Mouse (Mus musculus) lung, postnatal 4 days (tissue): ENCODE data around the gene Pdcd5.
A peak's percentile ranks its signal among the peaks of the same experiment; 100 is the strongest.

Experiments
- DNase-seq, 2 experiments: peaks; one replicate each; pipeline ENCODE4 v3.0.0; 2021

Gene Pdcd5

GRCm38 (mm10) chr7:35640072-35640471 is 7.2 kb downstream of the Pdcd5 start:
- DNase-seq, result no peak

DNA sequence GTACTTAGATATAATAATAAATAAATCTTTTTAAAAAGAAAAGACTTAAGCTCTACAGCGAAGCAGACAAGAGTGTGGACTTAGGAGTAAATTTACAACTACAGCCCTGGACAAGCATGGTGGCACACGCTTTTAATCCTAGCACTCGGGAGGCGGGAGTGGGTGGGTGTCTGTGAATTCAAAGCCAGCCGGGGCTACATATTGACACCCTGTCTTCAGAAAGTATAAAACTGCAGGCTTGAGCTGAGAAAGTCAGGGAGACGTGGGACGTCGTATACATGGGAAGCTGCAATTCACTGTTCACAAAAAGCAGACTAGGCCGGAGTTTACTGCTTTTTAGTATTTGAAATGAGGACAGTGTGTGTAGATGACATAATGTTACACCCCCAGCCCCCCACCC is 10.4 kb downstream of the Pdcd5 start:
- no peak for DNase-seq

DNA sequence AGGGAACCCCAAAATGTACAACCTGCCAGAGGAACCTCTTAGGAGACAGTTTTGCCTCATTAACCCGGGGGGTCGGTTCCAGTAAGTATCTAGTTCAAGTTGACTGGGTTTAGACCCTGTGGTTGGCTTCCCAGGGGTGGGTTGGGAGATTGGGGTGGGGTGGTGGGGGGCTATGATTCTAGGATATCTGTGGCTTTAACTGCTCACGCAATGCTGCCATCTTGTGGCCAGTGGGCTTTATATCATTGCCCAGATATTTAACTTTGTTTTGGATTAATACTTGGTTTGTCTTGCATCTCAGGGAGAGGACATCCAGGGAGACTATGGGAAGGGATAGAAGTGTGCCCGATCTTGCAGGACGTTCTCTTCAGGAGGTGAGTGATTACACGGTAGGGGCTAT is 11.1 kb downstream of the Pdcd5 start:
- DNase-seq, result peak in 1 of 2 experiments; percentile 28

DNA sequence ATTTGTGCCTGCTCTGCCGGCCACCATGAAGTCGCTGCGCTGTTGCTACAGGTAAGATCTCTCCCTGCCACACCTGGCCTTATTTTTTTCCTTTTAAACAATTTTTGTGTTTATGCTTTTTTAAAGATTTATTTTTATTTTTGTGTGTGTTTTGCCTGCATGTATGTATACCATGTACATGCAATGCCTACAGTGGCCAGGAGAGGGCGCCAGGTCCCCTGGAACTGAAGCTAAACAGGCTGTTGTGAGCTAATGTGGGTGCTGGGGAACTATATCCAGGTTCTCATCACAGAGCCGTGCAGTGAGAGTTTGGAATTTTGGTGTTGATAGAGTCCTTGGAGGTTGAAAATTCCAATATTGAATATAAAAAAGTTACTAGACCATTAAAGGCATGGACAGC is 18.8 kb downstream of the Pdcd5 start:
- DNase-seq, result peak in 1 of 2 experiments; percentile 16

- DNase-seq, result no peak
Measured at GRCm38 (mm10) chr7:35627371-35627770, 19.9 kb downstream of the Pdcd5 start.

- no peak for DNase-seq
Measured at GRCm38 (mm10) chr7:35626038-35626437, 21.3 kb downstream of the Pdcd5 start.

DNA sequence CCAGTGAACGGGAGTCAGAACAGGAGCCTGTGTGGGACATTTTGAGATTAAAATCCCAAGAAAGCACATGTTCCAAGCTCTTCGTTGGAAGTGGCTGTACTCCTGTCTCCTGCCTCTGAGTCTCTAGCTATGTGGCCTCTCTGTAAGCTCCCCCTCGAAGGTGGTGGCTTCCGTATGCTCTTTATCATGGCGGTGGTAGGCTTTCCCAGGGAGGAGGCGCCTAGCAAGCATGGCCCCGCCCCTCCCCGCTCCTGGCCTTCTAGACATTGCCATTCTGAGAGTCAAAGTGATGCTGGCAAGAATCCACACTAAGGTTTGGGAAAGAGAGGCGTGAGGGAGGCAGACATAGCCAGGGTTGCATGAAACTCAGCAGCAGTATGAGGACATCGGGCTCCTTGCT is 24.7 kb downstream of the Pdcd5 start:
- DNase-seq, result no peak

DNA sequence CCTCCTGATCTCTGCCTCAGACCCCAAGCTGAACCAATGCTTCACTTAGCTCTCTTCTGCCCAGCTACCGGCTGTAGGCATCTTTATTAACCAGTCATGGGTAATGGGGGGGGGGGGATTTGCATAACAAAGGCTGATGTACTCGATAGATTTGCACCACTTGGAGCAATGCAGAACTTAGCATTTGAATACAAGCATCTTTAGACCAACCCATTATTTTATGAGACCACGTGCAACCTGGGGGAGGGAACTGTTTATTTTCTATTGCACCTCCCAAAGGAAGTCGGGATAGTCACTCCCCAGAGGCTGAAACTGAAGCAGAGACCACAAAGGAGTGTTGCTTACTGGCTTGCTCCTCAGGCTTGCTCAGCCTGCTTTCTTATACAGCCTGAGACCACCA is 29.8 kb downstream of the Pdcd5 start:
- DNase-seq, result no peak

- DNase-seq, result no peak
Measured at GRCm38 (mm10) chr7:35609245-35609644, 38.1 kb downstream of the Pdcd5 start.

DNA sequence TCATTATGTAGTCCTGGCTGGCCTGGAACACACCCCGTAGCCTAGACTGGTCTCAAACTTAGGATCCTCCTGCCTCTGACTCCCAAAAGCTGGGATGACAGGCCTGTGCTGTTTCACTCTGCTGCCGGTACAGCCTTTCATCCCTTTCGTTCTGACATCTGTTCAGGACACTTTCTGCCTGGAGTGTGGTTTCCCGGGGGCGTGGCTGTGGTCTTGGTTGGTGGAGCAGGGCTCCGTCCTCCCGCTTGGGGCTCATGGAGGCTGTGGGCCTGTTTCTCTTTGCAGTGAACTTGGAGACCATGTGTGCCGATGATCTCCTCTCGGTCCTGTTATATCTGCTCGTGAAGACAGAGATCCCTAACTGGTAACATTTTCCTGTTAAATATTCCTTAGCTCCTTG is 40.5 kb downstream of the Pdcd5 start:
- no peak for DNase-seq

- no peak for DNase-seq
Measured at GRCm38 (mm10) chr7:35602766-35603165, 44.6 kb downstream of the Pdcd5 start.

GRCm38 (mm10) chr7:35601106-35601505 is 46.2 kb downstream of the Pdcd5 start:
- DNase-seq, result no peak

DNA sequence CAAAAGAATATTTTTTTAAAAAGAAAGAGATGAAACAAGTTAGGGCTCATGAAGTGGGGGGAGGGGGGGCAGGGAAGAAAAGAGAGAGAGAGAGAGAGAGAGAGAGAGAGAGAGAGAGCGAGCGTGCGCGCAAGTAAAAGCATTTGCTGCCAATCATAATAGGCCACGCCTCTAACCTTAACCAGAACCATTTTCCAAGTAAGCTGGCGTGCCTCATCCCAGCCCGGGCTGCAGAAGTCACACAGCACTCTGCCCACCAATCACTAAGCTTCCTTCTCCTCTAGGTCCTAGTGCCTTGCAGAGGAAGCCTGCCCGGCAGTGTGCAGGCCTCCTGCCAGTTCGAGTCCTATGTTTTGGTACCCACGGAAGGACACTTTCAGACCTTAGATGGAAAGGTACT is 47.3 kb downstream of the Pdcd5 start:
- DNase-seq, result no peak

DNA sequence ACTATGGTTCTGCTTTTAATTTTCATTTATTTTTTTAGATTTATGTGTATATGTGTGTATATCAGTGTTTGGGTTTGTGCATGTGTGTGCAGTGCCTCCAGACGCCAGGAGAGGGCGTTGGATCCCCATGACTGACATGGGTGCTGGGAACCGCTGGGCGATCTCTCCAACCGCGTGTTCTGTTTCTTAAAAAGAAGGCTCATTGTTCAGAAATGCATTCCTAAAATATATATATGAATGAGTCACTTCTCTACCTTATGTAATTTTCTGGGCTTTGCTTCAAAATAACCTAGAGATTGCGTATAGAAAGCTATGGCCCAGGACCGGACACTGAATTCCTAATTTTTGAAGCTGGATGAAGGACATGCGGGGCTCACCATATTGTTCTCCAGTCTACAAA is 47.8 kb downstream of the Pdcd5 start:
- no peak for DNase-seq

DNA sequence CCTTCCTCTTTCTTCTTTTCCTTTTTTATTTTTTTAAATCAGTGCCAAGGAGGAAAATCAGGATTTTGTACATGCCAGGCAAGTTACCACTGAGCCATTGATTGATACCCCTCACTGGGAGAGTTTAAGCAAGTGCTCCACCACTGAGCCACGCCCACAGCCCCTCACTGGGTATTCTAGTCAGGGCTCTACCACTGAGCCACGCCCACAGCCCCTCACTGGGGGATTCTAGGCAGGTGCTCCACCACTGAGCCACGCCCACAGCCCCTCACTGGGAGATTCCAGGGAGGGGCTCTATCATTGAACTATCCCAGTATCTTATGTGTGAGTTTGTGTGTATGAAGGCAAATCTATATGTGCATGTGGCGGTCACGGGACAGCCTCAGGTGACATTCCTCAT is 53.0 kb downstream of the Pdcd5 start:
- no peak for DNase-seq
